Mouse (Mus musculus): ENCODE measurements around the gene Sbds.
"Not testable (repeated sequence)": the region's sequence is repeated elsewhere in the genome, so short reads cannot be mapped to it uniquely, and the experiment has no call there.

Sbds gene

DNA sequence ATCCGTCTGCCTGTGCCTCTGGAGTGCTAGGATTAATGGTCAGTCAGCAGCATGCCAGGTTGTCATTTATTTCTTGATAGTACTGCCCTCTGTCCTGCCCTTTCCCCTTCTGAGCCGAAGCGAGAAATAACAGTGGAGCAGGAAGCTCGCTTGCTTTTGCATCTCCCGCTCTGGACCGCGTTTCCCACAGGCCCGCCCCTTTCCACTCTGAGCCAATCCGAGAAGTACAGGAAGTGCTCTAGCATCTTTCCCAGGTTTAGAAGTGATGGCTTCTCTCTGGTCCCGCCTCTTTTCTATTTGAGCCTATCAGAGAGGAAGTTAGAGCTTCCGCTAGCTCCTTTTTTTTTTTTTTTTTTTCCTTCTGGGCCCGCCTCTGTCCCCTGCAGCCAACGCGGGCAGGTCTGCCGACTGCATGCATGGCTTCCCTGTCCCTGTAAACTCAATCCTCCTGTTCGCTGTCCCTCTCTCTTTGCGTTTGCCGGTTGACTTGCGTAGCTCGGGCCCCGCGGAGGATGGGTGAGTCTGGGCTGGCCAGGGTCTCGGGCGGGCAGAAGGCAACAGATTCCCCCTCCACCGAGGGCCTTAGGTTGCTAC is 1.4 kb upstream of the Sbds start:
- peak; percentile 46 for DNase-seq (ENCODE audit: low spot score)

DNA sequence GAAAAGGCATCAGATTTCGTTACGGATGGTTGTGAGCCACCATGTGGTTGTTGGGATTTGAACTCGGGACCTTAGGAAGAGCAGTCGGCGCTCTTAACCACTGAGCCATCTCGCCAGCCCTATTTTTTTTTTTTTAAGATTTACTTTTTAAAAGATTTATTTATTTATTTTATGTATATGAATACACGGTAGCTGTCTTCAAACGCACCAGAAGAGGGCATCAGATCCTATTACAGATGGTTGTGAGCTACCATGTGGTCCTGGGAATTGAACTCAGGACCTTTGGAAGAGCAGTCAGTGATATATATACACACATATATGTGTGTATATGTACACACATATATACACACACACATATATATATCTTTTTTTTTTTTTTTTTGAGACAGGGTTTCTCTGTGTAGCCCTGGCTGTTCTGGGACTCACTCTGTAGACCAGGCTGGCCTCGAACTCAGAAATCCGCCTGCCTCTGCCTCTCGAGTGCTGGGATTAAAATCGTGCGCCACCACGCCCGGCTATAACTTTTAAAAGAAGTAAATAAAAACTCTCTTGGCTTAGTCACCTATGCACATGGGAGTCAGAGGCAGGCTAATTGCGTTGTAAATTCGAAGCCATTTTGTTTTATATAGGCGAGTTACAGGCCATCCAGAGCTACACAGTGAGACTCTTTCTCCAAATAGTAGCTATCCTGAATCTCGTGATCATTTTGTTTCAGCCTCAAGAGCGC is 632 bp upstream of the Sbds start:
- not testable (repeated sequence) for DNase-seq (ENCODE audit: low spot score)

DNA sequence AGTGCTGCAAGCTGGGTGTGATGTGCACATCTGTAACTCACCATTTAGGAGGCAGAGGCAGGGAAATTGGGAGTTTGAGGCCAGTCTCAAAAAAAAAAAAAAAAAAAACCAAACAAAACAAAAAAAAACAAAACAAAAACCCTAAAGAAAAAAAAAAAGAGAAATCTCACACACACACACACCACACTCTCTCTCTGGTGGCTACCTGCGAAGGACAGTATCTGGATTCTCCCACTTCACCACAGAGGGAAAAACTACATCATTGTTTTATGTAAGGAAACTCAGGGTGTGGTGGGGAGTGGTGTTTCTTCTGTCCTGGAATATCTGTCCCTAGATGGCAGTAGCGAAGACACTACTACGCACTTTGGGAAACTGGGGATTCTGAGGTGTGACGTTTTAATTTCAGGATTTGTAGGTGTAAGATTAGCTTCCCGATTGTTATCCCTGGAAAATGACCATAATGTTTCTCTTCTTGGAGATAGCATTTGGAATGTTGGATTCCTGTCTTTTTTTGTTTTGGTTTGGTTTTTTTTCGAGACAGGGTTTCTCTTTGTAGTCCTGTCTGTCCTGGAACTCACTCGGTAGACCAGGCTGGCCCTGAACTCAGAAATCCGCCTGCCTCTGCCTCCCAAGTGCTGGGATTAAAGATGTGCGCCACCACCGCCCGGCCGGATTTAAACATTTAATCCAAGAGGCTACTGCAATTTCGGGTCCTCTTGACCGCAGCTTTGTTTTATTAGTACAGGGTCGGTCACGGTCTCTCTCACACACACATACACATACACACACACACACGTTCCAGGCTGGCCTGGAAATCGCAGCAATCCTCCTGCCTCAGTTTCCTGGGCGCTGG is 940 bp downstream of the Sbds start:
- DNase-seq (ENCODE audit: low spot score), result no peak

DNA sequence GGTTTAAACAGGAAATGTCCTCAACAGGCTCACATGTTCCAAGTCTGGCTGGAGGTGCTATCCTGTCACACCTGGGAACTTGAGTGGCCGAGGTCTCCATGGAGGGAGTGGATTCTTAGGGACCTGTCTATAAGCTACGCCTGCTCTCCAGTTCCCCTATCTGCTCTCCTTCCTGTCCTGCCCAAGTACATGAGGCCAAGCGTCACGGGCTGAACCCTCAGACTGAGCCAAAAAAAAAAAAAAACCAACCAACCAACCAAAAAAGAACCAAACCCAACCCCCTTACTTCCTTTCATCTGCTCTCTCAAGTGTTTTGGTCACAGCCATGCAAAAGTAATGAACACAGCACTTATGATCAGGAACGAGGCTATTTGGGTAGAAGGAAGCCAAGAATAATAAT is 7.5 kb downstream of the Sbds start:
- DNase-seq (ENCODE audit: low spot score), result no peak

DNA sequence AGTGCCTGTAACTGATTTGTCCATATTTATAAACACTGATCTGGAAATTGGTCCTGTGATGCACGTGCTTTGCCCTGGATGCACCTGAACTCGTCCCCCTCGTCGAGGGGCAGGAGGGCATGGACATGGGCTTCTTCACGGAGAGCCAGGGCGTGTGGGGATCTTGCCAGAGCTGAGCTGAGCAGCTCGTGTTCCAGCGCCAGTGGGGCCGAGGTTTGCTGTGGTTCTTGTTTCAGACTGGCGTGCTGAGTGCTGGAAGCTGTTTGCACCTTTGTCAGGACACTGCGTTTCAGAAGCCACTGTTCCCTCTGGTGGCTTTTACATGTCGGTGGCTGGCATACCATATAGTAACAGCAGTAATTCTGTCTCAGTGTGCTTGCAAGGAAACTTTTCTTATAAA is 13.9 kb downstream of the Sbds start:
- DNase-seq (ENCODE audit: low spot score), result no peak

DNA sequence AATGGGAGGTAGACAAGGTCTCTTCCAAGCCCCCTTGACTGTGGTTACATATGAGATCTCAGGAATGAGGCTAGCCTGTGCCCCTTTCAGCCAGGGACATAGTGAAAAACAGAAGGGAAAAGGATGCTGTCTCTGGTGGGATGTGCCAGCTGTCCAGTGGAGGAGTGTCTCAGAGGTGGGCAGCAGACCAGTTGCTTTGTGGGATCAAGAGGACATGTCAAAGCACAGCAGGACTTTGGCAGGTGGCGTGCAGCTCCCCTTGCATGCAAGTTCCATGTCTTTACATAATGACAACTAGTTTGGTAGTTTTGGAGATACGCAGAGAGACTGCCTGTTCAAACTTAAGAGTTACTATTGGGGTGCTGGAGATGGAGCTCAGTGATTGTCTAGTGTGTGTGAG is 15.5 kb downstream of the Sbds start:
- no peak for DNase-seq (ENCODE audit: low spot score)

DNA sequence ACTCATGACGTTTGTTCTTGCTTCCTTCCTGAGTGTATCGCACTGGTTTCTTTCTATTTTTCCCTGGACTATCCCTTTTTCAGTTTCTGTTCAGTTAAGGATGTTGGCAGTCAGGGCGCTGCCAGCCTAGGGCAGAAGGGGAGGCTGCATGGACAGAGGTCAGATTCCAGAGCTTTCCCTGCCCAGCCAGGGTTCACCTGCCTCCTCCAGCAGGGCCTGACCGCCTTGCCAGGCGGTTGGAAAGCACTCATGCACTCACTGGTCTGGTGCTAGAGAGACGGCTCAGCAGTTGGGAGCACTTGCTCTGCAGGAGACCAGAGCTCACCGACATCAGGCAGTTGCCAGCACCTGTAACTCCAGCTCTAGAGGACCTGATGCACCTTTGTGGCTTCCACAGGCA is 16.1 kb downstream of the Sbds start:
- no peak for DNase-seq (ENCODE audit: low spot score)

DNA sequence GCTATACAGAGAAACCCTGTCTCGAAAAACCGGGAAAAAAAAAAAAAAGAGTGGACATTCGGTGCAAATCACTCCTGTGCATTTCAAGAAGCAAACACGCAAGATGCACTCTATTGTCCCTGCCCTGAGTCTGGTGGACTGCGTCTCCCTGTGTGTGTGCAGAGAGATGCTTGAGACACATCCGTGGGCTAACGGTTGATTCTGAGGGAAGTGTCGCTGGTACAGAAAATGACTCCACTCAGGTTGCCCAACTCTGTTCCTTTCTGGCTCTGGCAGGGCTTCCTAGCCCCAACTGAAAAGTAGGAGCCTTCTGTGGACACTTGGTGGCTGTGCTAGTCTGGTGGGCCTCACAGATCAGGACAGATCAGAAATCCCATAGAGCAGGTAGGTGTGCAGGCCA is 19.0 kb downstream of the Sbds start:
- no peak for DNase-seq (ENCODE audit: low spot score)

- no peak for DNase-seq (ENCODE audit: low spot score)
Observed at GRCm38 (mm10) chr5:130228120-130228519, 27.2 kb downstream of the Sbds start.

- no peak for DNase-seq (ENCODE audit: low spot score)
Observed at GRCm38 (mm10) chr5:130226790-130227189, 28.5 kb downstream of the Sbds start.

- DNase-seq (ENCODE audit: low spot score), result peak; percentile 99
Observed at GRCm38 (mm10) chr5:130222146-130223004, 33.0 kb downstream of the Sbds start.

DNA sequence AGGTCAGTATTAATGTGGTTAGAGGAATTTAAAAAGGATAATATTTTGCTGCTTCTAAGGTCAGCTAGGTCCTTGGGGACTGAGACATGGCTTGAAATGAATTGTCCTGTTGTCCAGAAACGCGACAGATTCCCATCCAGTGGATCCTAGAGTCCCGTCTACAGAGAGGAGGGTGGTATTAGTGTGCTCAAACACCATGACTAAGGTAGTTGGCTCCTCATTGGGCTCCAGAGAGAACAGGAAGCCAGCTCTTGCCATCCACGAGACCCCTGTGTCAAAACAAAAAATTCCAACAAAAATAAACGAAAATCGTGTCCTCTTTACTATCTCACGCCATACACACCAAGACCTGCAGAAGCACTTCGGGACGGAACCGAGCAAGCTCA is 33.6 kb downstream of the Sbds start:
- no peak for DNase-seq (ENCODE audit: low spot score)

DNA sequence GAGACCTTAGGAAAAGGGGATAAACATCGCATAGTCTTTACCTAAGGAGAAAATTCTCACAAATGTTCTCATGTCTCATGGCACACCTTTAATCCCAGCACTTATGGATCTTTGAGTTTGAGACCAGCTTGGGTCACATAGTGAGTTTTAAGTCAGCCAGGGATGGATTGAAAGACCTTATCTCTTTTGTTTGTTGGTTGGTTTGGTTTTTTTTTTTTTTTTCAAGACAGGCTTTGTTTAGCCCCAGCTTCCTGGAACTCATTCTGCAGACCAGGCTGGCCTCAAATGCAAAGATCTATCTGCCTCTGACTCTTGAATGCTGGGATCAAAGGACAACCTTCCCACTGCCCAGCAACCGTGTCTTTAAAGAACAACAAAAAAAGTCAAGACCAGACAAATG is 34.0 kb downstream of the Sbds start:
- no peak for DNase-seq (ENCODE audit: low spot score)

DNA sequence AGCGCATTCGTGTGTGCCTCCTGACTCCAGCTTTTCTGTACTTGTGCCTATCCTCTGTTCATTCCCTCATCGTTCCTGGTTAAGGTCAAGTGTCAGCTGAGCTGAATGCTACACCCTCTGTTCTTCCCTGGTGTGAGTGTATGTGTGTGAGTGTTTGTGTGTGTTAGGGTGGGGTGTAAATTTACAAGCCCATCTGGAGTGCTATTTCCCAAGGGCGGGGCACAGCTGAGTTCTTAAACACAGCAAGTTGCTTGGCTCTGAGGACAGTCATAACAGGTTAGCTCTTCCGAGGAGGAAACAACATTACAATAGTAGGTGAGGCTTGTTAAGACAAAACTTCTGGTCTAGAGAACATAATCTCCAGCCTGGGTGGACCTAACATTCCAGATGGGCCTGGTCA is 37.0 kb downstream of the Sbds start:
- no peak for DNase-seq (ENCODE audit: low spot score)

DNA sequence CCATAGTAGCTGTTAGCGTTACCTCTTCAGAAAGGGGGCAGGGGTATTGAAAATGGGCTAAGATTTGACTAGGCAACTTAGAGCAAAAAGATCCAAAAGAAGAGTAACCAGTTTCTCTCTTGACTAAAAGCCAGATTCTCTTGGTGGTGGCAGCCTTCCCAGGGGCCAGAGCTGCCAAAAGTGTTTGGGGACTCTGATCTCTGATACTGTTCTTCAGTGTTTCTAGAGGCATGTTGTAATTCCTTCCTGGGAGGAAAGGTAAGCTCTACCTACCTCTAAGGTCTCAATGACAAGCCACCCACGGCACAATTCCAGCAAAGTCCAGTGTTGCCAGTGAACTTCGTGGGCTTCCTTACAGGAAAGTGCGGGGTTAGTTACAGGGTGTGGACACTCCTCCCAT is 37.9 kb downstream of the Sbds start:
- no peak for DNase-seq (ENCODE audit: low spot score)

DNA sequence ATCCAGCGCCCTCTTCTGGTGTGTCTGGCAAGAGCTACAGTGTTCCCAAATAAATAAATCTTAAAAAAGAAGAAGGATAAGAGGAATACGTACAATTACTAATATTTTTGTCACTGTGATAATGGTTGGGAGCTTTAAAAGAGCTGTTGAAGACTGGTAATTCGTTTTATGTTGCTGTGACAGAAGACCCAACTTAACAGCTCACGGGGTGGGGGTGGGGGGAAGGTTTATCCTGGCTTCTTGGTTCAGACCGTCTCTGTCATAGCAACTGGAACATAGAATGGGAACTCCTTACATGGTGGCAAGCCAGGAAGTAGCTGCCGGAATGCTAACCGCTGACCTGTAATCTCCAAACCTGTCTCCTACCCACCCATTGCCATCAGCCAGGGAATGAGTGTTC is 38.5 kb downstream of the Sbds start, which contains the start of gene Tmem248:
Gene Tmem248, plus strand, starts transcription at position 301 of the 400 bp plus-strand sequence.
- no peak for DNase-seq (ENCODE audit: low spot score)

DNA sequence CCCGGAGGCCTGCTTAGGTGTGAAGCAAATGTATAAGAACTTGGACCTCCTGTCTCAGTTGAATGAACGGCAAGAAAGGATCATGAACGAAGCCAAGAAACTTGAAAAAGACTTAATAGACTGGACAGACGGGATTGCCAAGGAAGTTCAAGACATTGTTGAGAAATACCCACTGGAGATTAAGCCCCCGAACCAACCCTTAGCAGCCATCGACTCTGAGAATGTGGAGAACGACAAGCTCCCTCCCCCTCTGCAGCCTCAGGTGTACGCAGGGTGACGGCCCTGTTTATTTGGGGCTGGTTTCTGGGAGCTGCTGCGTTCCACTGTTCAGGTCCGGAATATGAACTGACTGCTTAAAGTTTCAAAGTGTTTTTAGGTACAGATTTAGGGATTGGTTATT is 42.4 kb downstream of the Sbds start:
- DNase-seq (ENCODE audit: low spot score), result no peak

GRCm38 (mm10) chr5:130207299-130207698 is 48.0 kb downstream of the Sbds start:
- DNase-seq (ENCODE audit: low spot score), result no peak

GRCm38 (mm10) chr5:130205441-130206023 is 49.8 kb downstream of the Sbds start:
- no peak for DNase-seq (ENCODE audit: low spot score)

GRCm38 (mm10) chr5:130204560-130204959 is 50.8 kb downstream of the Sbds start:
- DNase-seq (ENCODE audit: low spot score), result no peak

DNA sequence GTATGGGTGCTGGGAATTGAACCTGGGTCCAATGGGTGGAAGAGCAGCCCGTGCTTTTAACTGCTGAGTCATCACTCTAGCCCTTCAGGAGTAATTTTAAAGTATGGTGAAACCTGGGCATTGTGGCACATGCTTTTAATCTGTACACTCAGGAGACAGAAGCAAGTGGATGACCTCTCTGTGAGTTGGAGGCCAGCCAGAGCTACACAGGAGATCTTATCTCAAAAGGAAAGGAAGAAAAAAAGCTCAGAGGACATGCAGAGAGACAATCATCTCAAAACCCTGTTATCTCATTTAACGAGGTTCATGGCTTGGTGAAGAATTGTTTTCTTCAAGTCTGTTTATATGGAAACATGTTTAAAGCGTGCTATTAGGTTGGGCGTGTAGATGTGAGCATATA is 51.4 kb downstream of the Sbds start:
- no peak for DNase-seq (ENCODE audit: low spot score)
